Mouse (Mus musculus): ENCODE data around the gene Pkd2l1.

Pkd2l1 gene

GRCm38 (mm10) chr19:44192342-44192741 is at the start of gene Pkd2l1:
Gene Pkd2l1, minus strand, starts transcription at chr19:44192442.
- in situ Hi-C loops (cut with MboI; ENCODE audit: low sequenced_read_pairs): no loop called here

- in situ Hi-C loops (cut with MboI; ENCODE audit: low sequenced_read_pairs): no loop called here
These were observed 46.7 kb upstream of the Pkd2l1 start for GRCm38 (mm10) chr19:44238906-44239305.

GRCm38 (mm10) chr19:44237471-44238006 is 45.3 kb upstream of the Pkd2l1 start:
- in situ Hi-C loops (cut with MboI; ENCODE audit: low sequenced_read_pairs): no loop called here

GRCm38 (mm10) chr19:44231608-44232151 is 39.4 kb upstream of the Pkd2l1 start:
- in situ Hi-C loops (cut with MboI; ENCODE audit: low sequenced_read_pairs): no loop called here

GRCm38 (mm10) chr19:44230212-44230611 is 38.0 kb upstream of the Pkd2l1 start:
- in situ Hi-C loops (cut with MboI; ENCODE audit: low sequenced_read_pairs): no loop called here

- in situ Hi-C loops (cut with MboI; ENCODE audit: low sequenced_read_pairs): no loop called here
These were observed 37.5 kb upstream of the Pkd2l1 start for GRCm38 (mm10) chr19:44229776-44230175.

GRCm38 (mm10) chr19:44225728-44226127 is 33.5 kb upstream of the Pkd2l1 start:
- in situ Hi-C loops (cut with MboI; ENCODE audit: low sequenced_read_pairs): no loop called here

GRCm38 (mm10) chr19:44217958-44218525 is 25.8 kb upstream of the Pkd2l1 start:
- in situ Hi-C loops (cut with MboI; ENCODE audit: low sequenced_read_pairs): no loop called here

- in situ Hi-C loops (cut with MboI; ENCODE audit: low sequenced_read_pairs): no loop called here
These were observed 23.0 kb upstream of the Pkd2l1 start for GRCm38 (mm10) chr19:44215255-44215654.

GRCm38 (mm10) chr19:44207079-44207478 is 14.8 kb upstream of the Pkd2l1 start:
- in situ Hi-C loops (cut with MboI; ENCODE audit: low sequenced_read_pairs): no loop called here

GRCm38 (mm10) chr19:44203015-44203564 is 10.8 kb upstream of the Pkd2l1 start, which contains the start of gene Scd3:
Gene Scd3, plus strand, starts transcription at chr19:44203269.
- in situ Hi-C loops (cut with MboI; ENCODE audit: low sequenced_read_pairs): no loop called here

- in situ Hi-C loops (cut with MboI; ENCODE audit: low sequenced_read_pairs): no loop called here
These were observed 6.7 kb upstream of the Pkd2l1 start for GRCm38 (mm10) chr19:44198964-44199363.

- in situ Hi-C loops (cut with MboI; ENCODE audit: low sequenced_read_pairs): no loop called here
These were observed 6.3 kb upstream of the Pkd2l1 start for GRCm38 (mm10) chr19:44198494-44198893.

- in situ Hi-C loops (cut with MboI; ENCODE audit: low sequenced_read_pairs): no loop called here
These were observed 5.0 kb upstream of the Pkd2l1 start for GRCm38 (mm10) chr19:44197053-44197852.

- in situ Hi-C loops (cut with MboI; ENCODE audit: low sequenced_read_pairs): no loop called here
These were observed 2.9 kb upstream of the Pkd2l1 start for GRCm38 (mm10) chr19:44195138-44195537.

GRCm38 (mm10) chr19:44193906-44194305 is 1.7 kb upstream of the Pkd2l1 start:
- in situ Hi-C loops (cut with MboI; ENCODE audit: low sequenced_read_pairs): no loop called here

GRCm38 (mm10) chr19:44189056-44189455 is 3.2 kb downstream of the Pkd2l1 start:
- in situ Hi-C loops (cut with MboI; ENCODE audit: low sequenced_read_pairs): no loop called here

- in situ Hi-C loops (cut with MboI; ENCODE audit: low sequenced_read_pairs): no loop called here
These were observed 8.3 kb downstream of the Pkd2l1 start for GRCm38 (mm10) chr19:44183968-44184367.

- in situ Hi-C loops (cut with MboI; ENCODE audit: low sequenced_read_pairs): no loop called here
These were observed 11.7 kb downstream of the Pkd2l1 start for GRCm38 (mm10) chr19:44180502-44180901.

- in situ Hi-C loops (cut with MboI; ENCODE audit: low sequenced_read_pairs): no loop called here
These were observed 15.5 kb downstream of the Pkd2l1 start for GRCm38 (mm10) chr19:44176741-44177140.

- in situ Hi-C loops (cut with MboI; ENCODE audit: low sequenced_read_pairs): no loop called here
These were observed 17.4 kb downstream of the Pkd2l1 start for GRCm38 (mm10) chr19:44174835-44175234.

All from CH12F3 (cell line).